Mouse (Mus musculus) heart, adult 2 months (tissue): ENCODE measurements around the gene Fgfr1op. TPM values are rescaled to one million over a fixed set of nuclear protein-coding genes. Genes with fewer than 3 reads are reported as not detected.

Experiments used
- DNase-seq, 2 experiments: peaks; one replicate each; pipeline ENCODE4 v3.0.0; 2021
- H3K27ac ChIP-seq: fragments of 200-600 bp; 2 replicates; pipeline ENCODE4 v1.8.1; 2022
- H3K27me3 ChIP-seq: fragments of 200-500 bp; 2 replicates; pipeline ENCODE4 v1.6.1; 2012; ENCODE audit warnings: mild to moderate bottlenecking, low read length, inconsistent platforms, mixed read lengths; ENCODE audit not compliant: control insufficient read depth, insufficient read depth
- H3K36me3 ChIP-seq: fragments of 200-500 bp; 2 replicates; pipeline ENCODE4 v1.6.1; 2012; ENCODE audit warnings: low read length, inconsistent platforms; ENCODE audit not compliant: control insufficient read depth, insufficient read depth
- H3K4me1 ChIP-seq: fragments of 200-500 bp; 2 replicates; pipeline ENCODE4 v1.6.1; 2011; ENCODE audit warnings: low read length; ENCODE audit not compliant: control insufficient read depth, insufficient read depth
- H3K4me3 ChIP-seq: fragments of 200-600 bp; 2 replicates; pipeline ENCODE4 v1.8.1; 2022
- H3K79me2 ChIP-seq: fragments of 200-500 bp; replicated peaks from 2 replicates; pipeline ENCODE4 v1.6.1; 2012; ENCODE audit warnings: mild to moderate bottlenecking, inconsistent platforms, low read length, moderate library complexity, mixed read lengths; ENCODE audit not compliant: control insufficient read depth, insufficient read depth
- H3K9ac ChIP-seq: fragments of 200-500 bp; 2 replicates; pipeline ENCODE4 v1.6.1; 2012; ENCODE audit warnings: low read depth, mild to moderate bottlenecking, control low read depth, inconsistent platforms, low read length, mixed read lengths
- CTCF ChIP-seq: fragments of 200-600 bp; IDR thresholded peaks from 2 replicates; pipeline ENCODE4 v1.8.1; 2022; ENCODE audit warnings: antibody characterized with exemption, mild to moderate bottlenecking, moderate library complexity
- EP300 ChIP-seq: fragments of 200-500 bp; IDR thresholded peaks from 2 replicates; pipeline ENCODE4 v1.6.1; 2011; ENCODE audit warnings: low read depth, low read length, control low read depth; ENCODE audit not compliant: insufficient read depth
- POLR2A ChIP-seq: fragments of 200-500 bp; IDR thresholded peaks from 2 replicates; pipeline ENCODE4 v1.6.1; 2011; ENCODE audit warnings: mild to moderate bottlenecking, low read depth, low read length, control low read depth; ENCODE audit not compliant: insufficient read depth
- WGBS: fragments of 180-500 bp; shearing (Covaris S2); methylation state at CpG from one replicate; pipeline ENCODE4 v1.1.7; 2018; 5-methylcytosine and 5-hydroxymethylcytosine counted together
- intact Hi-C: fragments of 180-260 bp; cut with DNase I; formaldehyde crosslinking; loops from one replicate; pipeline ENCODE4 v1.15.1; 2025
- polyA plus RNA-seq: library from polyadenylated mRNA; depleted of rRNA; stranded (reverse); fragments of >200 nt; gene quantifications from 2 replicates; pipeline ENCODE4 v1.2.3, GENCODE M21; 2012
- total RNA-seq, 2 experiments: library from RNA; stranded (reverse); gene quantifications; 2 replicates each; pipeline ENCODE4 v1.2.3; 2021

Gene Fgfr1op
- total and polyA plus RNA-seq, 3 experiments, result 3.0 to 15.8 (median 15.7) TPM

DNA sequence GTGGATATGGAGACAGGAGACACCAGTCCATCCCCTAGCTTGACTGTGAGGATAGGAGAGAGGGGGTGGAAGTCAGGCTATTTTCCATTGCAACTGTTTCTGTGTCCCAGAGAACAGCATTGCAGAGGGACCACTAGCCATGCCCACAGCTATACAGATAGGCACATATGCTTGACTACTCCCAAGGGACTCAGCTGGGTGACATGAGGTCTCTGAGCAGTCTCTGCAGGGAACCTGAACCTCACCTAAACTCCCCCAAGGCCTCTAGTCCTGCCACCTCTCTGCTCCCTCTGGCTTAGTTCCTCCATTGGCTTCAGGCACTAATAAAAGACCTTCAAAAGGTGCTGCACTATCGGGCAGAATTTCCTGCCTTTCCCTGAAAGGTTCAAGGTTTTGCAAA is 58.8 kb downstream of the Fgfr1op start:
- intact Hi-C loops, result no loop called here
- Histone ChIP-seq H3K4me1 (no peaks in the 10 kb centered on the region; the same call in 1 of the 2 replicates), H3K27ac (no peak overlapping the region), H3K36me3 (no peaks in the 10 kb centered on the region), H3K9ac (no peak overlapping the region), H3K27me3 (no peaks in the 10 kb centered on the region), H3K79me2 (no peaks in the 10 kb centered on the region), H3K4me3 (no peak overlapping the region)
- 66% methylated on average over 1 of the region's 1 CpGs for WGBS
- peak in 1 of 2 experiments; percentile 5 for DNase-seq
- TF ChIP-seq EP300 (no peak), POLR2A (no peak), CTCF (no peak)

DNA sequence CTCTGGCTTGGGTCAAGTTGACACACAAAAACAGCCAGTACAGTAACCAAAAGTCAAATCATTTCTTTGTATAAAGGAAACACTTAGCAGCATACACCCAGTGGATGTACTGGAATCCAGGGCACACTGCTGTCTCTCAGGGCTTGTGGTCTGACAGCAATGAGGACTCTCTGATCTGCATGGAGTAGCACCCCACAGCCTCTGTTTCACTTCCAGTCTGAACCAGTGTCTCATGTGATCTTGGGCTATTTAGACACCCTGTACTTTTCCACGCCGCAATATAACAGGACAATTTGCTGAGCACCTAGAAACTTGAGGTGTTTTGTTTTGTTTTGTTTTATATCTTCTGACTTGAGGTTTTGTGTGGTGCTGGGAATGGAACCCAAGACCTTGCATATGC is 59.9 kb downstream of the Fgfr1op start:
- H3K27ac ChIP-seq, result no peak overlapping the region

DNA sequence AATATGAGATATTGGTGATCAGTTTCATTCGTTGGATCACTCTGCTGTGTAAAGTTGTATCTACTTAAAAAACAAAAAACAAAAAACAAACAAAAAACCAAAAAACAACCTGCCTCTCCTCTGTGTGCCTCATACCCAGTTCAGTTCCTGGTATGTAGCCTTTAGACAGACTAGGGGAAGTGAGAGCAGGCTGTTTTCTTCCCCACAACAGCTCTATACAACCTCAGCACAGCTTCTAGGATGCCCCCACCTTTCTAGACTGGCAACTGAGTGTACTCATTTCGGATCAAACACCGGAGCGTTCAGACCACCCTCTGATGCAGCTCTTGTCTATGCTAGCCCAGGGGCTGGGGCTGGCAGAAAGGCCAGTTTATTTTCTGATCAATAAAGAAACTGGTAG is 60.4 kb downstream of the Fgfr1op start:
- no peaks in the 10 kb centered on the region for H3K27me3 ChIP-seq
- H3K4me1 ChIP-seq, result no peaks in the 10 kb centered on the region; the same call in 1 of the 2 replicates
- 66% methylated on average over 4 of the region's 4 CpGs for WGBS
- H3K27ac ChIP-seq, result no peak overlapping the region
- intact Hi-C loops, result no loop called here
- no peak overlapping the region for H3K4me3 ChIP-seq
- H3K79me2 ChIP-seq, result no peaks in the 10 kb centered on the region
- H3K9ac ChIP-seq, result no peak overlapping the region
- no peaks in the 10 kb centered on the region for H3K36me3 ChIP-seq
- no peak for TF ChIP-seq CTCF
- TF ChIP-seq EP300, result no peak
- no peak for TF ChIP-seq POLR2A
- peak in 1 of 2 experiments; percentile 8 for DNase-seq

More for the DNA sequence above, 59.9 kb downstream of the Fgfr1op start:
- Histone ChIP-seq H3K9ac (no peak overlapping the region), H3K4me1 (no peaks in the 10 kb centered on the region; the same call in 1 of the 2 replicates), H3K27me3 (no peaks in the 10 kb centered on the region), H3K36me3 (no peaks in the 10 kb centered on the region), H3K4me3 (no peak overlapping the region), H3K79me2 (no peaks in the 10 kb centered on the region)
- TF ChIP-seq CTCF, result no peak
- no peak for TF ChIP-seq POLR2A
- no peak for TF ChIP-seq EP300
- intact Hi-C loops, result no loop called here
- 94% methylated on average over 2 of the region's 2 CpGs for WGBS
- DNase-seq, result peak in 1 of 2 experiments; percentile 15

DNA sequence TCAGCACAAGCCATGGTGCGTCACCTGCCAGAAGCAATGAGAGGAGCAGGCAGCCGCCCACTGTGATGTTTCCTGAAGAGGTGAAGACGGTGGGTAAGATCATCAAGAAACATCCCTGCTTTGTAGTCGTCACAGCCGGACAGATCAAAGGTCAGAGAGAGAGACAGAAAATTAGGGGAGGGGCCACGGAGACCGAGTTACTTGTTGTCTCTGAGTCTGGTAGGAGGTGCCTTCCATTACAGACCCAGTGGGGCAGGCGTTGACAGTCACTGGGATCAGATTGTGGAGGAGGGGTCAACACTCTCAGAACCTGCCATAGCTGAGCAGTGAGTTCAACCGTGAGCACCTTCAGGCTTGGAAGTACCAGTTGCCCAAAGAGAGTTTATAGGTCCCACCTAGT is 63.3 kb downstream of the Fgfr1op start:
- intact Hi-C loops, result no loop called here
- no peaks in the 10 kb centered on the region; the same call in 1 of the 2 replicates for H3K4me1 ChIP-seq
- no peaks in the 10 kb centered on the region for H3K27me3 ChIP-seq
- DNase-seq, result no peak
- H3K9ac ChIP-seq, result no peak overlapping the region
- H3K36me3 ChIP-seq, result no peaks in the 10 kb centered on the region
- 51% methylated on average over 9 of the region's 9 CpGs for WGBS
- no peaks in the 10 kb centered on the region for H3K79me2 ChIP-seq
- TF ChIP-seq POLR2A, result no peak
- no peak overlapping the region for H3K27ac ChIP-seq
- H3K4me3 ChIP-seq, result no peak overlapping the region

DNA sequence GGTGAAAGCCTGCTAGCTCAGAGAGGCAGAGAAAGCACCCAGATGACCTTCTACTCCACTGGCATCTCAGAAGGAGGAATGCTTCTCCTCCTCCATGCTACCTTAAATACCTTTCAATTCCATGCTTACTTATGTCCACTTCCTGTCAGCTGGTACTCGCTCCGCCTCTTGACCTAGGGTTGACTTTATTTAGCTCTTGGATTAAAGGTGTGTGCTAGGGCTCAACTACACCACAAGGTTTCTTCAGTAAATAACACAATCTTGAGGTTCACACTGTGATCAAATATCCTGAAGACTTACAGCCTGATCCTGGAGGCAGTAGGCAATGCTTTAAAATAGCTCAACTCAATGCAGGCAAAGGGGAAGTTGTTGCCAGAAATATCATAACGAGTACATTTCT is 64.3 kb downstream of the Fgfr1op start:
- WGBS, result 81% methylated on average over 3 of the region's 3 CpGs
- Histone ChIP-seq H3K36me3 (no peaks in the 10 kb centered on the region), H3K27ac (no peak overlapping the region), H3K79me2 (no peaks in the 10 kb centered on the region), H3K27me3 (no peaks in the 10 kb centered on the region), H3K4me3 (no peak overlapping the region), H3K9ac (no peak overlapping the region), H3K4me1 (no peaks in the 10 kb centered on the region; the same call in 1 of the 2 replicates)
- DNase-seq, result no peak
- TF ChIP-seq POLR2A, result no peak
- no peak for TF ChIP-seq CTCF
- no peak for TF ChIP-seq EP300
- intact Hi-C loops, result no loop called here

DNA sequence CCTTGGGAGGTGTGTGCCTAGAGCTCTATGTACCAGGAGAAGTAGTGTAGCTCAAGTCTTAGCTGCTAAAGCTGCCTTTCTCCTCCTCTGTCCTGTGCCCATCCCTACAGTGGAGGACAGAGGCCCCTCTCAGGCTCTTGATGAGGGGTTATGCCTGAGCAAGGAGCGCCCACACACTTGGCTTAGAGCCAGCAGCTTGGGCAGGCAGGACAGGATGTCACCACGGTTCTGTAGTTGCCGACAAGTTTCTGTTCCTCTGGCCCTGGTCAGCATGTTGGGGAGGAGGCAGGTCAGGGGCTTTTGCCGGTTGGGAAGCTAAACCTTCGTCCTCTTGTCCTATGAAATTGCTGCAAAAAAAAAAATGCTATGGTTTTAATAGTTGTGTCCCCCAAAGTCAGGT is 66.8 kb downstream of the Fgfr1op start:
- 16% methylated on average over 5 of the region's 5 CpGs for WGBS
- no peaks in the 10 kb centered on the region for H3K27me3 ChIP-seq
- H3K4me1 ChIP-seq, result no peaks in the 10 kb centered on the region
- no peak overlapping the region for H3K9ac ChIP-seq
- TF ChIP-seq POLR2A, result no peak
- TF ChIP-seq EP300, result no peak
- TF ChIP-seq CTCF, result no peak
- DNase-seq, result peak; percentile 39 to 71
- no peak overlapping the region for H3K27ac ChIP-seq
- intact Hi-C loops, result no loop called here
- H3K4me3 ChIP-seq, result no peak overlapping the region
- no peaks in the 10 kb centered on the region for H3K79me2 ChIP-seq
- H3K36me3 ChIP-seq, result no peaks in the 10 kb centered on the region
